Mouse (Mus musculus): Measurements from ENCODE around the gene Catsperd. TPM values are rescaled to one million over a fixed set of nuclear protein-coding genes. Genes with fewer than 3 reads are reported as not detected.

Catsperd gene
- total and polyA plus RNA-seq, 3 experiments, result 0.16 to 0.36 (median 0.21) TPM

- H3K27me3 ChIP-seq (replicated peaks), result no peaks in the 10 kb centered on the region
- H3K79me2 ChIP-seq (replicated peaks; ENCODE audit: control insufficient read depth, extremely low read depth, insufficient read depth, poor library complexity, severe bottlenecking), result no peaks in the 10 kb centered on the region
- H3K9ac ChIP-seq (ENCODE audit: insufficient read depth, low read depth), result no peak overlapping the region
- no peaks in the 10 kb centered on the region for H3K9me3 ChIP-seq (replicated peaks; ENCODE audit: low read length)
- no peak for TF ChIP-seq IRF4 (IDR thresholded peaks at IDR 0.05; ENCODE audit: low read depth, low read length)
- TF ChIP-seq POLR2A (IDR thresholded peaks at IDR 0.05; ENCODE audit: low read depth, low read length), result no peak
- peaks cover 9 to 18% of the 10 kb centered on the region in 2 experiments for H3K4me1 ChIP-seq (ENCODE audit: control insufficient read depth in 1 of 2, insufficient read depth in 2 of 2)
- DNase-seq (ENCODE audit: extremely low read depth), result no peak
- H3K27ac ChIP-seq (ENCODE audit: insufficient read depth, low read depth), result peak overlapping the region; percentile 12; the same call in 1 of the 2 replicates
- dilution Hi-C loops (cut with MboI; ENCODE audit: extremely low pct_ligation_motif_present, extremely low pct_unique_long_range_greater_than_20kb, low sequenced_read_pairs) (no loop called here), in situ Hi-C loops (cut with MboI; ENCODE audit: low pct_ligation_motif_present, low pct_unique_long_range_greater_than_20kb, low sequenced_read_pairs) (no loop called here)
- no peak overlapping the region for H3K4me3 ChIP-seq (replicated peaks in 1 of 3; ENCODE audit: low read depth in 2 of 3, low read length in 2 of 3, poor library complexity in 1 of 3)
- no peak overlapping the region for H3K4me2 ChIP-seq (ENCODE audit: insufficient read depth, low read depth, poor library complexity, severe bottlenecking)
- H3K36me3 ChIP-seq (replicated peaks in 1 of 2; ENCODE audit: control insufficient read depth in 1 of 2, insufficient read depth in 1 of 2, low read length in 1 of 2), result peaks cover 89 to 98% of the 10 kb centered on the region in 2 experiments
Observed at GRCm38 (mm10) chr17:56708692-56709091, 80.7 kb downstream of the Catsperd start.

- Histone ChIP-seq H3K4me3 (replicated peaks in 1 of 3; ENCODE audit: low read depth in 2 of 3, low read length in 2 of 3, poor library complexity in 1 of 3) (no peak overlapping the region), H3K27me3 (replicated peaks) (no peaks in the 10 kb centered on the region), H3K9me3 (replicated peaks; ENCODE audit: low read length) (no peaks in the 10 kb centered on the region), H3K9ac (ENCODE audit: insufficient read depth, low read depth) (no peak overlapping the region), H3K36me3 (replicated peaks in 1 of 2; ENCODE audit: control insufficient read depth in 1 of 2, insufficient read depth in 1 of 2, low read length in 1 of 2) (peaks cover 80 to 93% of the 10 kb centered on the region in 2 experiments), H3K27ac (ENCODE audit: insufficient read depth, low read depth) (no peak overlapping the region; the same call in 1 of the 2 replicates), H3K4me2 (ENCODE audit: insufficient read depth, low read depth, poor library complexity, severe bottlenecking) (no peak overlapping the region), H3K4me1 (ENCODE audit: control insufficient read depth in 1 of 2, insufficient read depth in 2 of 2) (peaks cover 9 to 18% of the 10 kb centered on the region in 2 experiments), H3K79me2 (replicated peaks; ENCODE audit: control insufficient read depth, extremely low read depth, insufficient read depth, poor library complexity, severe bottlenecking) (no peaks in the 10 kb centered on the region)
- TF ChIP-seq MEF2A (IDR thresholded peaks at IDR 0.05; ENCODE audit: borderline replicate concordance, low read depth, low read length) (no peak), E2F4 (IDR thresholded peaks at IDR 0.05; ENCODE audit: insufficient replicate concordance, low read depth, low read length) (no peak), POLR2AphosphoS2 (IDR thresholded peaks at IDR 0.05; ENCODE audit: low read depth, low read length) (no peak), TCF12 (IDR thresholded peaks at IDR 0.05; ENCODE audit: low read depth, low read length) (no peak), MYC (IDR thresholded peaks at IDR 0.05; ENCODE audit: low read depth, low read length) (0 out of 2 replicates have a peak, but pooled peaks have one; percentile 35), CHD1 (IDR thresholded peaks at IDR 0.05; ENCODE audit: low read depth, low read length) (no peak)
- no peak for DNase-seq (ENCODE audit: extremely low read depth)
- dilution Hi-C loops (cut with MboI; ENCODE audit: extremely low pct_ligation_motif_present, extremely low pct_unique_long_range_greater_than_20kb, low sequenced_read_pairs) (no loop called here), in situ Hi-C loops (cut with MboI; ENCODE audit: low pct_ligation_motif_present, low pct_unique_long_range_greater_than_20kb, low sequenced_read_pairs) (no loop called here)
Observed at GRCm38 (mm10) chr17:56709708-56710107, 81.8 kb downstream of the Catsperd start.

Other genes starting within 250 kb of the Catsperd start
- gene Ptprs, start 151.7 kb upstream of the Catsperd start, total RNA-seq (2012; rRNA removed), result 31.6 and 41.1 TPM in 2 replicates
- 10.4 and 11.3 TPM in 2 replicates for gene Ptprs, start 151.7 kb upstream of the Catsperd start, total RNA-seq (2014; rRNA removed)
- gene Ptprs, start 151.7 kb upstream of the Catsperd start, polyA plus RNA-seq (2012; ENCODE audit: insufficient read length, low read depth), result 20.7 and 27.0 TPM in 2 replicates
- gene Znrf4, start 115.7 kb upstream of the Catsperd start, total RNA-seq (2012; rRNA removed), result not detected in 2 replicates
- gene Znrf4, start 115.7 kb upstream of the Catsperd start, total RNA-seq (2014; rRNA removed), result not detected in 2 replicates
- gene Znrf4, start 115.7 kb upstream of the Catsperd start, polyA plus RNA-seq (2012; ENCODE audit: insufficient read length, low read depth), result not detected in 2 replicates
- 0.42 TPM in 2 replicates for gene Gm20219, start 73.8 kb upstream of the Catsperd start, total RNA-seq (2012; rRNA removed)
- gene Gm20219, start 73.8 kb upstream of the Catsperd start, total RNA-seq (2014; rRNA removed), result not detected in 2 replicates
- 1.4 and 1.6 TPM in 2 replicates for gene Gm20219, start 73.8 kb upstream of the Catsperd start, polyA plus RNA-seq (2012; ENCODE audit: insufficient read length, low read depth)
- gene Safb2, start 43.6 kb upstream of the Catsperd start, total RNA-seq (2012; rRNA removed), result 74.0 and 85.7 TPM in 2 replicates
- 13.8 and 16.3 TPM in 2 replicates for gene Safb2, start 43.6 kb upstream of the Catsperd start, total RNA-seq (2014; rRNA removed)
- 170 and 244 TPM in 2 replicates for gene Safb2, start 43.6 kb upstream of the Catsperd start, polyA plus RNA-seq (2012; ENCODE audit: insufficient read length, low read depth)
- 75.9 and 88.5 TPM in 2 replicates for gene Safb, start 43.3 kb upstream of the Catsperd start, total RNA-seq (2012; rRNA removed)
- 19.7 and 25.4 TPM in 2 replicates for gene Safb, start 43.3 kb upstream of the Catsperd start, total RNA-seq (2014; rRNA removed)
- gene Safb, start 43.3 kb upstream of the Catsperd start, polyA plus RNA-seq (2012; ENCODE audit: insufficient read length, low read depth), result 135 and 142 TPM in 2 replicates
- gene 2410015M20Rik, start 18.4 kb upstream of the Catsperd start, total RNA-seq (2012; rRNA removed), result 249 and 272 TPM in 2 replicates
- 154 TPM in 2 replicates for gene 2410015M20Rik, start 18.4 kb upstream of the Catsperd start, total RNA-seq (2014; rRNA removed)
- 178 and 202 TPM in 2 replicates for gene 2410015M20Rik, start 18.4 kb upstream of the Catsperd start, polyA plus RNA-seq (2012; ENCODE audit: insufficient read length, low read depth)
- 4,187 and 4,995 TPM in 2 replicates for gene Rpl36, start 14.7 kb upstream of the Catsperd start, total RNA-seq (2012; rRNA removed)
- gene Rpl36, start 14.7 kb upstream of the Catsperd start, total RNA-seq (2014; rRNA removed), result 1,342 and 1,734 TPM in 2 replicates
- 1,364 and 1,412 TPM in 2 replicates for gene Rpl36, start 14.7 kb upstream of the Catsperd start, polyA plus RNA-seq (2012; ENCODE audit: insufficient read length, low read depth)
- gene Lonp1, start 1.3 kb upstream of the Catsperd start, total RNA-seq (2012; rRNA removed), result 115 and 151 TPM in 2 replicates
- gene Lonp1, start 1.3 kb upstream of the Catsperd start, total RNA-seq (2014; rRNA removed), result 65.4 and 69.6 TPM in 2 replicates
- gene Lonp1, start 1.3 kb upstream of the Catsperd start, polyA plus RNA-seq (2012; ENCODE audit: insufficient read length, low read depth), result 99.4 and 112 TPM in 2 replicates
- gene Ranbp3, start 45.2 kb downstream of the Catsperd start, total RNA-seq (2012; rRNA removed), result 77.9 and 91.6 TPM in 2 replicates
- gene Ranbp3, start 45.2 kb downstream of the Catsperd start, total RNA-seq (2014; rRNA removed), result 71.5 and 79.5 TPM in 2 replicates
- gene Ranbp3, start 45.2 kb downstream of the Catsperd start, polyA plus RNA-seq (2012; ENCODE audit: insufficient read length, low read depth), result 86.0 and 86.8 TPM in 2 replicates
- 201 and 207 TPM in 2 replicates for gene Ndufa11, start 89.6 kb downstream of the Catsperd start, total RNA-seq (2012; rRNA removed)
- 97.9 and 124 TPM in 2 replicates for gene Ndufa11, start 89.6 kb downstream of the Catsperd start, total RNA-seq (2014; rRNA removed)
- 131 and 155 TPM in 2 replicates for gene Ndufa11, start 89.6 kb downstream of the Catsperd start, polyA plus RNA-seq (2012; ENCODE audit: insufficient read length, low read depth)
- gene Vmac, start 89.9 kb downstream of the Catsperd start, total RNA-seq (2012; rRNA removed), result 3.5 and 5.1 TPM in 2 replicates
- 3.2 and 4.2 TPM in 2 replicates for gene Vmac, start 89.9 kb downstream of the Catsperd start, total RNA-seq (2014; rRNA removed)
- gene Vmac, start 89.9 kb downstream of the Catsperd start, polyA plus RNA-seq (2012; ENCODE audit: insufficient read length, low read depth), result 3.4 and 3.7 TPM in 2 replicates
- gene Nrtn, start 129.4 kb downstream of the Catsperd start, total RNA-seq (2012; rRNA removed), result 0.25 and 0.34 TPM in 2 replicates
- gene Nrtn, start 129.4 kb downstream of the Catsperd start, total RNA-seq (2014; rRNA removed), result not detected in 2 replicates
- not detected in 2 replicates for gene Nrtn, start 129.4 kb downstream of the Catsperd start, polyA plus RNA-seq (2012; ENCODE audit: insufficient read length, low read depth)
- 57.5 and 62.1 TPM in 2 replicates for gene Dus3l, start 136.6 kb downstream of the Catsperd start, total RNA-seq (2012; rRNA removed)
- gene Dus3l, start 136.6 kb downstream of the Catsperd start, total RNA-seq (2014; rRNA removed), result 32.0 and 35.8 TPM in 2 replicates
- 54.3 and 57.7 TPM in 2 replicates for gene Dus3l, start 136.6 kb downstream of the Catsperd start, polyA plus RNA-seq (2012; ENCODE audit: insufficient read length, low read depth)
- gene Prr22, start 142.1 kb downstream of the Catsperd start, total RNA-seq (2012; rRNA removed), result 0.71 and 0.93 TPM in 2 replicates
- 0.15 and 0.18 TPM in 2 replicates for gene Prr22, start 142.1 kb downstream of the Catsperd start, total RNA-seq (2014; rRNA removed)
- gene Prr22, start 142.1 kb downstream of the Catsperd start, polyA plus RNA-seq (2012; ENCODE audit: insufficient read length, low read depth), result 1.3 and 1.6 TPM in 2 replicates
- 0.46 and 1.1 TPM in 2 replicates for gene Rfx2, start 202.9 kb downstream of the Catsperd start, total RNA-seq (2012; rRNA removed)
- gene Rfx2, start 202.9 kb downstream of the Catsperd start, total RNA-seq (2014; rRNA removed), result 0.16 TPM in 1 of 2 replicates, not detected in the other
- gene Rfx2, start 202.9 kb downstream of the Catsperd start, polyA plus RNA-seq (2012; ENCODE audit: insufficient read length, low read depth), result 0.34 and 0.35 TPM in 2 replicates
- not detected in 2 replicates for gene Acsbg2, start 246.3 kb downstream of the Catsperd start, total RNA-seq (2012; rRNA removed)
- gene Acsbg2, start 246.3 kb downstream of the Catsperd start, total RNA-seq (2014; rRNA removed), result not detected in 2 replicates
- not detected in 2 replicates for gene Acsbg2, start 246.3 kb downstream of the Catsperd start, polyA plus RNA-seq (2012; ENCODE audit: insufficient read length, low read depth)
- 0.08 TPM in 1 of 2 replicates, not detected in the other for gene 1700061G19Rik, start 247.3 kb downstream of the Catsperd start, total RNA-seq (2012; rRNA removed)
- not detected in 2 replicates for gene 1700061G19Rik, start 247.3 kb downstream of the Catsperd start, total RNA-seq (2014; rRNA removed)
- 0.29 and 0.35 TPM in 2 replicates for gene 1700061G19Rik, start 247.3 kb downstream of the Catsperd start, polyA plus RNA-seq (2012; ENCODE audit: insufficient read length, low read depth)